Mouse (Mus musculus) kidney, postnatal 10 days (tissue): ENCODE measurements around the gene Pcbd2.
A peak's percentile ranks its signal among the peaks of the same experiment; 100 is the strongest.

Source experiments
- DNase-seq: peaks from one replicate; pipeline ENCODE4 v3.0.0; 2021; ENCODE audit warnings: mixed read lengths

Gene Pcbd2

DNA sequence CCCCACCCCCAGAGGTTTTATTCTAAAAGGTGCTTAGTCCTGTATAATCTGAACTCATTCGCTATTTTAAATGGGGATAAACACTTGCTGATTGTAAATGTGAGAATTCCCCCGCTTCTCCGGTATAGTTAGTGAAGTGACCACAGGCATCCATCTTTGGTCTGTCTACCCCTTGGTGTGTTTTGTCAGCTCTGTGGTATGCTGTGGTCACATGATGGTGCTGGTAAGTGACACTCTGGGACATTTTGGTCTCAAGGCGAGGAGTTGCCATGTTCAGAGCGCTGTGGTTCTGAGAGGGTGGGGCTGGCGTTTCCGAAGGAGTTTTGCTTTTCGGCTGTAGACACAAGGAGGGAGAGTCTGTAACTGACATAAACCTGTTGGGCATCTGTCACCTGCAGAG is 10.7 kb downstream of the Pcbd2 start:
- DNase-seq = no peak

DNA sequence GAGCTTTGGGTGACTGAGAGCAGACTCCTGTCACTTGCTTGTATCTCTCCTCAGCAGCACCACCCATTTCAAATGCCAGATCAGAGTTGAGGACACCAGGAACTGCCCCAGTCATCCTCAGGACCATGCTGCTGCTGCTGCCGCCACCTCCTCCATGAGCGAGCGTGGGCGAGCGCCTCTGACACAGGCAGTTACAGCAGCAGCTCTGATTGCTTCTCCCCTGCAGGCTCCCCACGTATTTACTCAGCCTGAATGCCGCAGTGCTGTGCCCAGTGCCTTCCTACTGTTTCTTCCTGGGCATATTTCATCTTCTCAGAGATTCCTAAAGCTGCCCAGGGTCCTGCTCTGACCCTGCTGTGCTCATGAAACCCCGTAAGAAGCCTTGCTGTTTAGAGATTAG is 15.1 kb downstream of the Pcbd2 start:
- no peak for DNase-seq

DNA sequence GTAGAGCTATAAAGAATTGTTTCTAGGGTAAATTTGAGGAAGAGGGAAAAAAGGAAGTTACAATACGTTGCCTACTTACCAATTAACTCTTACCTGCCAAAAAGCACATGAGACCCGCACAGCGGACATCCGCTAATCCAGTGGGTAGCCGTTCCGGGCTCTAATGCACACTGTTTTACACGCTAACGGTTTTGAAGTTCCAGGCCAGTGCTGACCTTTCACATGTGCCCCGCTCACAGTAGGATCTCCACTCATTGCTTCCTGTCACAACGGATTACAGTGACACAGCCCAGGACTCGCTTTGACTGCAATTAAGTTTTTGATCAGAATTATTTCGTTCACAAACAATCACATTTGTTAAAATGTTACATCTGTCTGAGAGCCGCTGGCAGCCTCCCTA is 27.2 kb downstream of the Pcbd2 start:
- no peak for DNase-seq

DNA sequence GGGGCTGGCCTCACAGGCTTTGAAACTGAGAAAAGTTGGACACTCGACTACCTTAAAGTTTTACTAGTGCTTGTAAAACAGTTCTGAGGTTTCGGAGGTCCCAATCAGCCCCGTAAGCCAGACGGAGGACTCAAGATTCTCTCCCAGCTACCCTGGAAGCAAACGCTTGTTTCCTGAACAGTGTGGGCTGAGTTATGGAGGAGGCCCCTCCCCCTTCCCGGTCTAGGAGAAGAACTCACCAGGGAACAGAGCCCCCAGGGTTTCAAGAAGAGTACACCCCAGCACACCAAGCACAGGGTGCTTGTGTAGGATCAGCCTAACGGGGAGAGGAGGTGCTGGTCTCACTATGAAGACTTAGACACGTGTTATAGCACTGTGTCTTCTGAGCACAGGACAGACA is 29.6 kb downstream of the Pcbd2 start:
- DNase-seq = peak; percentile 61

DNA sequence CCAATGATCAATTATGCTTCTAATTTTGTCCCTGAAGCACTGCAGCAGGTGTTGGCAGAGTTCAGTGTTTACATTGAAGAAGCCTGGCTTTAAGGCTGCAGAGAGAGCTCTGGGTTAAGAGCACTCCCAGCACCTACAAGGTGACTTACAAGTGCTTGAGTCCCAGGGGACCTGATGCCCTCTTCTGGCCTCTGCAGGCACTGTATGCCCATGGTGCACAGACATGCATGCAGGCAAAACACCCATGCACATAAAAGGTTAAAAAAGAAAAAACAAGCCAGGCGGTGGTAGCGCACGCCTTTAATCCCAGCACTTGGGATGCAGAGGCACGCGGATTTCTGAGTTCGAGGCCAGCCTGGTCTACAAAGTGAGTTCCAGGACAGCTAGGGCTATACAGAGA is 30.5 kb downstream of the Pcbd2 start:
- peak; percentile 32 for DNase-seq

GRCm38 (mm10) chr13:55760576-55760975 is 33.4 kb downstream of the Pcbd2 start:
- DNase-seq = no peak

DNA sequence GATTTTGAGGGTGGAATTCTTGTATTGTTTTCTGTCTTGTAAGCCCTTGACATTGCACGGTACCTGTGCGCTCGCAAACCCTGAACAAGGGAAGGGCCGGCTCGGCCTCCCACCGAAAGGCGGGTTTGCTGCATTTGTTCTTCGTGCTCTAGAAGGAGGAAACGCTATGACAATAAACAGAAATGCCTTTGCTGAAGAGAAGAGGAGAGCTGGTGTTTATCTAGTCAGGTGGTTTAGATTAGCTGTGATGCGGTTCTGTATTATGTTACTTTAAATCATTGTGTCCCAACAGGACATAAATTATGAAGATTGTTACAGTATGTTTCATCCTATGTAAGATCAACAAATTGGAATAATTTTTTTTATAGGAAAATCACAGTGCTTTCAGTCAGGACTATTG is 34.3 kb downstream of the Pcbd2 start:
- no peak for DNase-seq

DNA sequence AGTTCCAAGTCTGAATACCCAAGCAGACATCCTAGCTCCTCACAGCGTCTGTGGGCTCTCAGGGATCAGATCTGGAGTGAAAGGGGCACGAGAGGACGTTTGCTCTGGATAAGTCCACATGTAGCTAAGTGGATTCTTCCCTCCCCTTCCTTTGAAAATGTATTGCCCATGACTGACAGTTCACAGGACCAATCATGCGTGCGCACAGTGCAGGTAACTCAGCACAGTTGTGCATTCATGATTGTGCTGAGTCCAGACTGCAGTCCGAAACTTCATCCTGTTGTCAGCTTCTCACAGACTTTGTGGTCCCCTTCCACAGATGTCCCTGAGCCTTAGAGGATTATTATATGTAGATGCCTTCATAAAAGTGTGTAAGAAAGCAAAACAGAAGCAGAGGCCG is 47.2 kb downstream of the Pcbd2 start:
- DNase-seq = no peak

DNA sequence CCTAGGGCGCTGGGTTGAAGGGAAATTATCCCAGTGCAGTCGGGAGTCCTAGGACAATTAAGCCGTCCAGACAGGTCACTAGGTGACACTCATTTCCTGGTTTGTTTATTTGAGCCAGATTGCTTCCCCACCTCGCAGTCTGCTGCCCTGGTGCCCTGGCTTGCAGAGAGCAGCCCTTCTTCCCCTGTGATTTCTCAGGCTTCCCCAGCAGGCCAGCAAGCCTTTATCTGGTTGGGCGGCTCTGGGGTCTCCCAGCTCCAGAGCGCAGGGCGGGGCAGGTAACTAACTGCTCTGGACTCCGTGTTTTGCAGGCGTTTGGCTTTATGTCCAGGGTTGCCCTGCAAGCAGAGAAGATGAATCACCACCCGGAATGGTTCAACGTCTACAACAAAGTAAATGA is 47.9 kb downstream of the Pcbd2 start:
- no peak for DNase-seq

- no peak for DNase-seq
Observed at GRCm38 (mm10) chr13:55784268-55784667, 57.1 kb downstream of the Pcbd2 start, which contains the start of gene Catsper3. Gene Catsper3 (plus strand): TSS chr13:55784568.

GRCm38 (mm10) chr13:55786120-55786519 is 59.0 kb downstream of the Pcbd2 start:
- no peak for DNase-seq

DNA sequence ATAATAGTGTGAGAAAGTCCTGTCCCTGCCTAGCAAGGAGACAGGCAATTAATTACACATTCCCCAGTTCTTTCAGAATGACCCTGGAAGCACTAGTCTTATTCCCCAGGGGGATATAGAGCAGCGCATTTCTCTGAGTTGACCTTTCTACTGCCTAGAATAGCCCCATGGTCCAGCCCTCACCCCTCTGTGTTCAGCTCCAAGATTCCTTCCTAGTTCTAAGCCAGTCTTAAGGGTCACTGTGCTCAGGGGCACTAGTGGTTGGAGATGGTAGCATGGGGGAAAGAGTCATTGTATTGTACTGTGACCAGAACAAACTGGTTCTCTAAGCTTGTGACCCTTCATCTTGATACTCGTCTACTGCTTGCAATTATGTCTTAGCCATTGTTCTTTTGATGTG is 74.1 kb downstream of the Pcbd2 start:
- no peak for DNase-seq

DNA sequence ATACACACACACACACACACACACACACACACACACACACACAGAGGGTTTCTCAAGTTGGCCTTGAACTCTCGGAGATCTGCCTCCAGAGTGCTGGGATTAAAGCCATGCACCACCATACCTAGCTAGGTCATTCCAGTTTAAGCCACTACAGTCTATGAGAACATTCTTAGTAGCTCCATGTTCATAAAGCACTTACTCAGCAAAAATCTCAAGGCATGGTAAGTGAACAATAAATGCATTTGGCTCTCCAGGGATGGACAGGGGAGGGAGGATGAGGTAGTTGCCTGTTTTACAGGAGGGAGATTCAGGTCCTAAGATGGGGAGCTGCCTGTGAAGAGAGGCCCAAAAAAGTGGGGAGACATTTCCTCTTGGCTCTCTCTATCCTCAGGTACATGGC is 76.8 kb downstream of the Pcbd2 start:
- DNase-seq = no peak

DNA sequence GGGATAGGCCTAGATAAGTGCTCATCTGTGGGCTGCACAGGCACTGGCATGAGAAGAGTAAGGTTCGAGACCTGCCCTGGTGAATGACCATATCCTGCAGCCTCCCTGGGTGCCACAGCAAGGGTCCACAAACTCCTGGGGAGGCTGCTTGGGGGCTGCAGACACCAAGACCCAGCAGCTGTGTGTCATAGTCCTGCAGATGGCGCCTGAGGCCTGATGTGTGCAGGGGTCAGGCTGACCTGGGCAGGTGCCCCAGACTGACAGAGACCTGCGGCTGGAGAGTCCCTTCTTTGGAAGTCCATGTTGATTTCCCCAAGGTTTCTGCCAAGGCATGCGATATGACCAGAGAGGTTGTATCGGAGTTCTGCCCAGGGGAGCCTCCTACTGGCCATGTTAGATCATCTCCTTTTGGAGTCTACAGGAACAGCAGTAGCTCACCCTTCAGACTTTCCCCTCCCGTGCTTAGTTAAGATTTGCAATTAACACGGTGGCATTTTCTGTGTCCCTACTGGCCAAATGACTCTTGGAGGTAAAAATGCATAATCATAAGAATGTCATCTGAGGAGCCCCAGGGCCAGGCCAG is 82.0 kb downstream of the Pcbd2 start:
- DNase-seq = no peak

- no peak for DNase-seq
Observed at GRCm38 (mm10) chr13:55809707-55810106, 82.5 kb downstream of the Pcbd2 start.

DNA sequence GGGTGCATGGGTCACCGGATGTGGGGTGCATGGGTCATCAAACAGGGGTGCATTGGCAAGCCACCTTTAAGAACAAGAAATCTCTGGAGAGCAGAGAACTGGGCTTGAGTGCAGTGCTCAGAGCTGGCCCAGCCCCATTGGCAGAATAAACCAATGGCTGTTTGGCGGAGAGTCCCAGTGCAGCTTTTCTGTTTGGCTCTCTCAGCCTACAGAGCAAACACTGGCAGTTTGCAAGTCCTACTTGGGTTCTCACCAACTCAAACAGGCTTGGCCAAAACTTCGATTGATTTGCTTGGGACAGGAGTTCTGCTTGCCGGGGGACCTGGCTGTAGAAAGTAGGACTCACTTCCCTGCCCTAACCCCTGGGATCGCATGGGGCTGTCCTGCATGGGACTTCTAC is 83.8 kb downstream of the Pcbd2 start:
- DNase-seq = no peak

DNA sequence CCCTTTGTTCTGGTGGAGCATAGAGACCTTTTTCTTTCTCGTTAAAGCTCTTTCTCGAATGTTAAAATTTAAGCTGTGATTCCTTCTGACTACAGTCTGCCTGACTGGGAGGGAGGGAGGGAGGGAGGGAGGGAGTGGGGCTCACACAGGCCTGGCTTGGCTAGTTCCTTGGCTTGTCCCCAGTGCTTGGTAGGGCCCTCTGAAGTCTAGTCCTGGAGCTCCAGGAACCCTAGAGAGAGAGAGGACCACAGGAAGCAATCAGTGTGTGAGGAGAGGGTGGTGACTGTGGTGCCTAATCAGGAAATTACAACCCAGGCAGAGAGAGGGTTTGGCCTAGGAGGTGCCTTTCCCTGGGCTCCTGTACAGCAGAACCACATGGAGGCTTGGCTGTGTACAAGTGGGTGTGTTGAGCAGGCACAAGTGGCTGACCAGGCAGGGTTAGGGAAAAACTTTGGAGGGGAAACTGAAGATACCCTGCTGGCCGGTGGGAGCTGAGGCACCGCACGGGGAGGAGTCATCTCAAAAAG is 86.4 kb downstream of the Pcbd2 start:
- no peak for DNase-seq

DNA sequence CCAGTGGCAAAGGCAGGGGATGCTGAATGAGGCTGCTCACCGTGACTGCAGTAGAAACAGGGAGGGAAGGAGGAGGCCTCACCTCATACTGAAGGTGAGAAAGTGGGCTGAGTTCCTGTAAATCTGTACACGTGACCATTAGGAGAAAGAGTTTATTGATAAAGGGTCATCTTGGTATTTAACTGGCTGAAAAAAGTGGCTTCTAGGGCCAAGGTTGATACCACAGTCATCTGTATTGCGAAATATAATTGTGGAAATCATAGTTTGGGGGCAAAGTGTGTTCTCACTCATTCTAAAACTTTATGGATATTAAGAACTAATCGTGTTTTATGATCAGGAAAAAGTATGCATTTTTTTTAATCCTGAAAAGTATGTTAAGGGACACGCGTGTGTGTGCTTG is 87.7 kb downstream of the Pcbd2 start:
- DNase-seq = no peak

DNA sequence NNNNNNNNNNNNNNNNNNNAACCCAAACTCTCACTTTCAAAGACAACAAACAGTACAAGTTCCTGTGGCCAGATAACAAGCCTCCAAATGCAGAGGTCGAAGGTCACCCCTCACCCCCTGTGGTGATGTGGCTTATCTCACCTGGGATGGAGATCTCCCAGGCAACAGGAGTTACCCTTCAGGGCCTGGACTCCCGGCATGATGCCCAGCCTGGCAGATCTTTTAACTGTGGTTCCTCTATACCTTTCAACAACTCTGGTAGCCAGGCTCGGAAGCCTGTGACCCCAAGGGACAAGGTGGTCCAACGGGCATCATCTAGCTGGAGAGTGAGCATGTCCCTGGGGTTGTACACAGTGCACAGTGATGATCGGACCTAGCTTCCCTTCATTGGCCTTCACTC is 95.3 kb downstream of the Pcbd2 start:
- no peak for DNase-seq

GRCm38 (mm10) chr13:55824151-55824945 is 97.2 kb downstream of the Pcbd2 start:
- no peak for DNase-seq

- peak; percentile 27 for DNase-seq
Observed at GRCm38 (mm10) chr13:55825245-55825681, 98.1 kb downstream of the Pcbd2 start.

DNA sequence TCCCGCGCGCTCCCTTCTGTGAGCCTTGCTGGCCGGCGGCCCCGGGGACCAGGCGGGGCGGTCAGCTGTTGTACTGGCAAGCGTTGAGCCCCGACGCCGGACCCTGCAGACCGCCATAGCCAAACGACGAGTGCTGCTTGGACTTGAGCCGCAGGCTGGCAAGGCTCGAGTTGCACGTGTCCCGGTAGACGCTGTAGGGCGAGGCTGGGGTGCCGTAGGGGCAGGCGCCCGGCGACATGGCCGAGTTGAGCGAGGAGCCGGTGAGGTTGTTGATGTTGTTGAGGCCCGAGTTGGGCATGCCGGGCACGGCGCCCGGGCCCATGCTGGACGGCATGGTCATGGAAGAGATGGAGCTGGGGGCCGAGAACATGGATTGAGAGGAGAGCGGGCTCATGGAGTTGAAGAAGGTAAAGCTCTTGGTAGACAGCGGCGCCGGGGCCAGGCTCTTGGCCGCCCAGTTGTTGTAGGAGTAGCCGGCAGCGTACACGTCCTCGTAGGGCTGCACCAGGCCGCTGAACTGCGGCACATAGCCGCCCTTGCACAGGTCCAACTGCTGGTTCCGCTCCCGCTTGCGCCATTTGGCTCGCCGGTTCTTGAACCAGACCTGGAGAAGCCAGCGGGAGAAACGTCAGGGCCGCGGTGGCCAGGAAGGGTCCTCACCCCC is 99.0 kb downstream of the Pcbd2 start:
- DNase-seq = peak; percentile 40
